Mouse (Mus musculus) embryo, embryonic 9.5 days (tissue): ENCODE measurements around the gene Col9a2.
"Not testable (repeated sequence)": the region's sequence is repeated elsewhere in the genome, so short reads cannot be mapped to it uniquely, and the experiment has no call there.

Experiments used
- DNase-seq: peaks from one replicate; pipeline ENCODE4 v3.0.0-alpha.2; 2017; ENCODE audit errors: extremely low spot score

Gene Col9a2

DNA sequence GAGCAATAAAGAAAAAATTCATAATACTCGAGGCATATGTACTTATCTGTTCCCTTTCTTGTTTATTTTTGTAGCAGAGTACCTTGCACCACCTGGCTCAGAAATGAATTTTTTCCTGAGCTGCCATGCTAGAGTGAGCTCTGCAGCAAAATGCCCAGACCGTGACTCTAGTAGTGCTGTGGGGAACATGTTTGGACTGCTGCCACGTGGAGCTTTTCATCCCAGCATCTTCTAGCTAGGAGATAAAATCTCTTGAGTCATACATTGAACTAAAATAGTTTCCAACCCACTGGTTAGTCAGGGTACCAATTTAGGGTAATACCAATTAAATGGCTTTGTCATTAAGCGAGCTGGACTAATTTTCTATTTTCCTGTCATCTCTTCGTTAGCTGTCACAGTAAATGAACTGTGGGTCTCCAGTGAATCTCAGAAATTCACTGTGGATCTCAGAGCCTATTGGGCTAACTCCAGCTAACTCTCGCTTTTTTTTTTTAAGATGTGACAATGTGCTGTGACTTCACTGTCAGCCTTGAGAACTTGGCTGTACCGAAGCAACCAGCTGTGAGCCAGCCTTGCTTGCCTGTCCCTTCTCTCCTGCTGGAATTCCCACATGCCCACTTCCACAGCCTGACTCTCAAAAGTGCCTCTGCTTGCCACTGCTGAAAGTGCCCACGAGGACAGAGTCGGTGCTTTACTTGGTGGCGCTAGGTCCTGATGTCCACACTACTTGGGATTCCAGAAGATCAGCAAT lies 19.0 kb upstream of the Col9a2 start:
- no peak for DNase-seq

DNA sequence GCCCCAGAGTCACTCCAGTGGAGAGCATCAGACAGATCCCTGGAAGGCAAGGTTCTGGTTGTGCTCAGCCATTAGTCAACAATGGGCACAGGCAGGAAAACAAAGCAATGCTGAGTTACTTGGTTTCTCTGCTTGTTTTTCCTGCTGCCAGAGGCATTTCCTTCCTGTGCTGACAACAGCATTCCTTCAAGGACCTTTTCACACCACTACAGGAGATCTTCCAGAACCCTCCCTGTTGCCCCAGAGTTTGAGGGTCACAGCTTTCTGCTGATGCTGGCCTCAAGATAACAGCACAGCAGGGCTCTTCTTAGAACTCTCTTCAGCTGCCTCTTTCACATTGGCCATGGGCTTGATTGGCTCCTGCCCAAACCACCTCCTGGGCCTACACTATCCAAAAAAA lies 17.3 kb upstream of the Col9a2 start:
- no peak for DNase-seq

DNA sequence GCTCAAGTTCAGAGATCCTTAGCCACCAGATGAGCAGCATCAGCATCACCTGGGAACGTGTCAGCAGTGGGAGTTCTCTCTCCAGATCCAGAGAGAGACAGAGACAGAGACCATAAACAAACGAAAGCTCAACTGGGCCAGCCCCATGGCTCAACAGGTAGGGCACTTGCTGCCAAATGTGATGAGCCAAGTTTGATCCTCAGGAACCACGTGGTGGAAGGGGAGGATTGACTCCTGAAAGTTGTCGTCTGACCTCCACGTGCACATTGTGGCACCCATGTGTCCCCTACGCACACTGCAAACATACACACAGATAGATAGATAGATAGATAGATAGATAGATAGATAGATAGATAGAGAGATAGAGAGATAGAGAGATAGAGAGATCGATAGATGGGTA lies 15.7 kb upstream of the Col9a2 start:
- no peak for DNase-seq

DNA sequence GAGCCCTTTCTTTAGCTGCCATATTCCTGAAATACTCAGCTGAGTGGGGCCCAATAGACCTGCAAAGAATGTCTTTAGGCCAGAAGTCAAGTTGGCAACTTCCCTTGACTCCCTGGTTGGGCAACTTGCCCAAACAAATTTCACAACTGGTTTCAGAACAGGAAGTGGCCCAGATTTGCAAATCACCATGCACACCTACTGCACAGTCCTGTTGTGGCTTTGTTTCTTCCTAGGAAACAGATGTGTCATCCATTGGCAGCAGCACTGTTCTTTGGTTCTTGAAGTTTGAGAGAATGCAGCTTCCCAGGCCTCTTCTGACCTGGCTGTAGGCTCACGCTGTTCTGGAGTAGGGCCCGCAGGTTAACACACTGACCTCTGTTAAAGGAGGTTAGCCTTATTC lies 15.2 kb upstream of the Col9a2 start:
- DNase-seq, result no peak

DNA sequence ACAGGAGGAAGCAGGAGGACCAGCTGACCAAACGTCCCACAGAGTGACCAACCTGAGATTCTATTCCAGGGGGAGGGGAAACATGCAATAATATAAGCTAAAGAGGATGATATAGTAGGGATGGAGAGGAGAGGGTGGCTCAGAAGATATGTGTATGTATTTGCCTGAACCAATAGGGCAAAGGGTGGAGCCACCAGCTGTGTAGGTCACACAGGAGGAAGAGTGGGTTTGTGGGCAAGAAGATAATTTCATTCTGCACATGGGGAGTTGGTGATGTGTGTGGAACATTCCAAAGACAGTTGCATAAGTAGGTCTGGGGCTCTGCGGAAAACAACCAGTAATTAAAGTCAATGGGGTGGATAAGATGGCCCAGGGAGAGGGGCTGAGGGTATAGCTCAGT lies 13.5 kb upstream of the Col9a2 start:
- DNase-seq, result no peak

DNA sequence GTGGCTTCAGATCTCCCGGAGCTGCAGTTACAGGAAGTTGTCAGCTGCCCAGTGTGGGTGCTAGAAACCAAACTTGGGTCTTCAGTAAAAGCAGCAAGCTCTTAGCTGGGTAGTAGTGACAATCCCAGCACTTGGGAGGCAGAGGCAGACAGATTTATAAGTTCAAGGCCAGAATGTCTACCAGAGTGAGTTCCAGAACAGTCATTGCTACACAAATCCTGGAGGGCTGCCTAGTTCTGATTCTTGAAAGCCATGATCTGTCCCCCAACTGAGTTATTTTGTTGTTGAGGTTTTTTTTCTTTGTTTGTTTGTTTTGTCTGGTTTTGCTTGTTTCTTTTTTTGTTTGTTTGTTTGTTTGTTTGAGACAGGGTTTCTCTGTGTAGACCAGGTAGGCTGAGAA lies 11.0 kb upstream of the Col9a2 start:
- DNase-seq, result no peak

DNA sequence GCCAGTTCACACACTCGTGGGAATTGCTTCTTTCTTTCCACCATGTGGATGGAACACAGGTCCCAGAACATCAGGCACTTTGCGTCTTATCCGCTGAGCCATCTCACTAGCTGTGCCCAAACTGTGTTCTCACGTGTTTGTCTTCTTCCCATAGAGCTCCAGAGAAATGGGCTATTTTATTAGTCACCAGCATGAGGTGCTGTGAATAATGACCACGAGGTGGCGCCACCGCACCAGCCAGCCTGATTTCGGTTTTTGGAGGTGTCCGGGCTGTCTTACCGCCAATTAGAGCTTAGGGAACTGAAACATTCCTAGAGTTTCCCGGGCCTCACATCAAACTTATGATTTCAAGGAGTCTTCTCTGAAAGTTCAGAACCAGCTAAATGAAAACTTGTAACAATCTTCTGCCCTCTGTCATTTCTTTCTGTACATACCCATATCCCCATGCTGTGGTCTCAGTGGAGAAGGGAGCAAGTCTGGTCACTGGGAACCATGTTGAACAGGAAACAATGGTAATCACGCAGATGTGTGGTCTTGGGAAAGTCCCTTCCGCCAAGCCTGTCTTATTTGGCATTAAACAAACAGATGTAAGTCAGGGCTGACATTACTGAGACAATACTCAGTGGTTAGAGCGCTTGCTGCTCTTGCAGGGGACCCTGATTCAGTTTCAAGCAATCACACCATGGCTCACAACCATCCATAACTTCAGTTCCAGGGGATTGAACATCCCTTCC lies 10.4 kb upstream of the Col9a2 start:
- peak; percentile 77 for DNase-seq

DNA sequence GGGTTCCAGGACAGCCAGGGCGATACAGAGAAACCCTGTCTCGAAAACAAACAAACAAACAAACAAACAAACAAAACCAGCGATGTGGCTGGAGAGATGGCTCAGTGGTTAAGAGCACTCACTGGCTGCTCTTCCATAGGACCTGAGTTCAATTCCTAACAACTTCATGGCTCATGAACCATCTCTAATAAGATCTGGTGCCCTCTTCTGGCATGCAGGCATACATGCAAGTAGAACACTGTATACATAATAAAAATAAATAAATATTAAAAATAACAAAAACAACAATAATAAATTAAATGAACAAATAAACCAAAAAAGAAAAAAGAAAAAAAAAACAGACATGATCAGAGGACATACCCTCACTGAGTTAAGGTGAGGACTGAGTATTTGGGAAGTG lies 9.6 kb upstream of the Col9a2 start:
- DNase-seq, result no peak

DNA sequence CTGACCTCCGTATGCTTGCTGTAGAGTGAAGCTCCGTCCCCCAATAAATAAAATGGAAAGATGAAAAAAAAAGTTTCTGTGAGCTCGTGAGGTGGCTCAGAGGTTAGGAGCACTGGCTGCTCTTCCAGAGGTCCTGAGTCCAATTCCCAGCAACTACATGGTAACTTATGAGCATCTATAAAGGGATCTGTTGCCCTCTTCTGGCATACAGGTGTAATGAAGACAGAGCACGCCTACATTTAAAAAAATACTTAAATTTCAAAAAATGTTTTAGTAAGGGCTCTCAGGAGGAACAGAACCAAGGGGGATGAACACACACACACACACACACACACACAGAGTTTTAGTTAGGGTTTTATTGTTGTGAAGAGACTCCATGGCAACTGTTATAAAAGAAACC lies 7.7 kb upstream of the Col9a2 start:
- no peak for DNase-seq

DNA sequence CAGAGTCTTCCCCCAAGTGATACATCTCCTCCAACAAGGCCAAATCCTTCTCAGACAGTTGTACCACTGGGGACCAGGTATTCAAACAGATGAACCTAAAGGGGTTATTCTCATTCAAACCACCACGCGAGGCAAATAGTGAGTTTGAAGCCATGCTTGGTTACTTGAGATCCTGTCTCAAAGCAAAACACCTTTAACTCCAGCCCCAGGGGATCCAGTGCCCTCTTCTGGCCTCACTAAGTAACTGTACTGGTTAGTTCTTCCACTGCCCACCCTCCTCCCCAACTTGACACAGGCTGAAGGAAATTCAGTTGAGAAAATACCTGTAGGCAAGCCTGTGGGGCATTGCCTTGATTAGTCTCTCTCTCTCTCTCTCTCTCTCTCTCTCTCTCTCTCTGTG lies 6.2 kb upstream of the Col9a2 start:
- DNase-seq, result no peak

DNA sequence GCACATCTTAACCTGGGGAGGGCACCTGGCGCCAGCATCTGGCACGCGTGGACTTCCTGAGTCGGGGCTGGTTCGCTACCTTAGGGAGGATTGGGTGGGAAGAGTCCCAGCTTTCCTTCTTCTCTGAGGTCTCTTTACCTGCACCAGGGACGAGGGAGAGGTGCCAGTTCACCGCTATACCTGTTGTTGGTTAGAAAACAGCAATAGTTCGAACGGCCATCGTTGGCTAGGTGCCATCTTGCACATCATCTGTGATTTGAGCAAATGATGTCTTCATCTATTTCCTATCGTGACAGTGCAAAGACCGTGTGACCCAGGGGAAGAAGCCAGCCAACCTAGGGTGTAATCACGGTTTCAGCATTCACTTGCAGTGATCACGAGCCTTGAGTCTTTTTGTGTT lies 1.1 kb downstream of the Col9a2 start:
- no peak for DNase-seq

DNA sequence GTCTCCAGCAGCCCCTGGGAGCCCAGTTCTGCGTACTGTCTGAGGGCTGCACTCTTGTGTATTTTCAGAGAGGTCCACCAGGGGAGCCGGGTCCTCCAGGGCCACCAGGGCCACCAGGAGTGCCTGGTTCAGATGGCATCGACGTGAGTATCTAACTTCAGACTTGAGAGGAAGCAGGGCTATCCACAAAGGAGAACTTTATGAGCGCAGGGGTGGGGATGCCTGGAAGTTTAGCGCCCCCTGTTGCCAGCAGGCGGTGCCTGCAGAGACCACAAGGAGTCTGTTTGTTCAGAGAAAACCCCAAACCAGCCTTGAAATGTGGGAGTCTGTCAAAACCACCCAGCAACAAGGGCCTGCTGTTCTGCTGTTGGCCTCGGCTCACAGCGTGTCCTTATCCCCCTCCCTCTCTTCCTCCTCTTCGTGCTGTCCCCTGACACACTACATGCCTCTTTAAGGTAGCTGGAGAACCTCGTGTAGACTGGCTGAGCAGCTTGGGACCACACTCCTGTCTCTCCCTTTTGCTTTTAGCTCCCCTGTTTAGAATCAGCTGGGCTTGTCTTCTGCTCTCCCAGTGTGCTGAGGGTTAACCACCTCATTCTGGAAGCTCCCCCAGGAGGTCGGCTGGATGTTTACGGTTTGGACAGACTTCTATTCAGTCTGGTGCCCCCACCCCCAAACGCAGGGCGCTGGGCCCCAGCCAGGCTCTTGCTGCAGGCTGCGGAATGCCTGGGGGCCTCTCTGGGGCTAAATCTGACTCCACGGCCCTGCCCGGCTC lies 1.9 kb downstream of the Col9a2 start:
- DNase-seq, result peak; percentile 77

DNA sequence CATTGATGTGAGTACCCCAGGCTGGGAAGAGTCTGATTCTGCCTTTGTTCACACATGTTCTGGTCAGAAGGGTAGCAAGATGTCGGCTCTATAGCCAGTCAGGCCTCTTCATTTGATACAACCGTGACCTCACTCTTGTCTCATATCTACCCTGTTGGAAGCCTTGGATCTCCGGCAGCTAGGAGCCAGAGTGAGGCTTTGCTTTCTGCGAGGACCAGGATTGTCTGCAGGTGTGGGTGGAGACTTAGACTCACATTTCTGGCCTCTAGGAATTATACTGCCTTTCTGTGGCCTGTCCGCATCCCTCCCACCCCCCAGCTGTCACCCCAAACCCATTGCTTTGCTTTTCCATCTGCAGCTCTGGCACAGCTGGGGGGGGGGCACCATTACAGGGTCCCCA lies 3.3 kb downstream of the Col9a2 start:
- no peak for DNase-seq

DNA sequence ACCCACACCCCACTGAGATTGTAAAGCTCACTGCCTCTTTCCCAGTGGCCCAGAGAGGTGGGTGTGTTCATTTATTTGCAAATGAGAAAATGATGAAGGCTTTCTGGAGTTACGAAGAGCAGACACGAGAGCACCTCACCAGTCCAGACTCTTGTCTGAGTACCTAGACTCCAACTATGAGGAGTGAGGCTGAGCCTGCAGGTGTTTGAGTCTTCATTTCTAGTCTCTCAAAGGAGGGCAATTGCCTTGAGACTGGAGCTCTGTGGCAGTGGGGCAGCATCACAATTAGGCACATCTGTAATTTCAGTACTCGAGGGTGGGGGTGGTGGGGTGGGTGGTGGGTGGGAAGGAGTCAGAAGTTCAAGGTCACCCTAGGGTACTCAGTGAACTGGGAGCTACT lies 3.8 kb downstream of the Col9a2 start:
- DNase-seq, result no peak

DNA sequence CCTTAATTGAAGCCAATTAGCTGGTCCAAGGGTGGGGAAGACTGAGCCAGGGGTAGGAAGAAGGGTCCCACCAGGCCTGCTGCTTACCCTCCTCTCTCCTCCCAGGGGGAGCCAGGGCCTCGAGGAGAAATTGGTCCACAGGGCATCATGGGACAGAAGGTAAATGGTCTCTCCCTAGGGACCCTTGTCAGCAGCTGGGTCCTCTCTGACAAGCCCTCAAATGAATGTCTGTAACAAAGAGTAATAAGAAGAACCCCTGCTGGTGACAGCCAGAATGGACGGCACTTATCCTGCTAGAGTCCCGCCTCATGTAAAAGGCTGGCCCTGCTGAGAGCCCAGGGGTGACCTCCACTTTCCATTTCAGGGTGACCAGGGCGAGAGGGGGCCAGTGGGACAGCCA lies 12.7 kb downstream of the Col9a2 start:
- DNase-seq, result no peak

DNA sequence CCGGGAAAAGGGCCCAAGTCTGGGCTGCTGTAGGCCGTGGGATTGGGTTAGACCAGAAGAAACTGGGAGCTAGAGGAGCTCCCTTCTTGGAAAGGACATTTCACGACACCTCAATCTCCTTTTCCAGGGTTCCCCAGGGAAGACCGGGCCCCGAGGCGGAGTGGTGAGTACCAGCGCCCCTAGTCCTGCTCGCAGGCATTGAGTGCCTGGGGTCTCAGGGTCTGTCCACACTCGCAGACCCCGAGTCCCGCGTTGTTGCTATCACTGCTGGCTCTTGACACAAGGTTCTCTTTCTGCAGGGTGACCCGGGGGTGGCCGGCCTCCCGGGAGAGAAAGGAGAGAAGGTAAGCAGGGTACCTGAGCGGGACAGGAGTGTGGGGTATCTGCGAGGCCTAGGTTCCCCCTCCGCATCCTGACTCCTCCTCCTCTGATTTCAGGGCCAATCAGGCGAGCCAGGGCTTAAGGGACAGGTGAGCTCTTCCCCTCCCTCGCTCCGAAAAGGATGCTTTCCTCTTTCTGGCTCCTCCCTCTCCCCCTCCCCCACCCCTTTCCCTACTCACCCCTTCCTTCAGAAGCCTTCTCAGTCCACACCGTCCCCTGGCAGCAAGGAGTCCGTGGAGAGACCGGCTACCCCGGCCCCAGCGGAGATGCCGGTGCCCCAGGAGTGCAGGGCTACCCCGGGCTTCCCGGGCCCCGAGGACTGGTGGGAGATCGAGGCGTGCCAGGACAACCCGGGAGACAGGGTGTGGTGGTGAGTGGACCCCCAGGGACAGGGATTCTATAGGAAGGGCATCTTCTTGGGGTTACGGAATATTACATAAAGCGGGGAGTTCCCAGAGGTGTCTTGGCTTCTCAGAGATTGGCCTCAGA lies 13.5 kb downstream of the Col9a2 start:
- peak; percentile 19 for DNase-seq

DNA sequence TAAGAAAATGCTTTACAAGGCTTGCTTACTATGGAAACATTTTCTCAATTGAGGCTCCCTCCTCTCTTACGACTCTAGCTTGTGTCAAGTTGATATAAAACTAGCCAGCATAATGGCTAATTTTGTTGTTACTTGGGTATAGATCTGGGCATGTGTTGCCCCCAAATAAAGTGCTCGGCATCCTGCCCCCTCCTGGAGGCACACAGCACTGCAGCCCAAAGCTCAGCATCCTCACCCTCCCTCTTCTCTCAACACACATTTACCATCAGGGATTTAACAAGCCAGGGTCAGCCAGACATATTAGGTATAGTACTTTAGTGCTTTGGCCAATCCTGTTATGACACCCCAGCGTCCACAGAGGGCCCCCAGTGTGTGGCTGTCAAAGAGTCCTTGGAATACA lies 17.2 kb downstream of the Col9a2 start:
- no peak for DNase-seq

DNA sequence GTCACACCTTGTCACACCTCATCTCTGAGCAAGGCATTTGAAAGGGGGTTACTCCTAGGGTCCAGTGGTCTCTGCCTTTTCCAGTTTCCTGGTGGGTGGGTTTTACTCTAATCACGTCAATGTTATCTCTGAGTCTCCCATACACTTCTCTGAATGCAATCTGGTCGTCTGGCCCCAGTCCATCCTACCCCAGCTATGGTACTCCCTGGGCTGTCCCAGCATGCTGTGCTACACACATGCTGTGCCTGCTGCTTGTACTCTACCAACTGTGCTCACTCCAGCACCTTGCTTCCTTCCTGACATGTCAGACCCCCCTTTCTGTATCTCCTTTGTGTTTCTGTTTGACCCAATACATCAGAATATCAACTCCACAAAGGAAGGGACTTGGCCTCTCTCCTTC lies 17.8 kb downstream of the Col9a2 start:
- no peak for DNase-seq

DNA sequence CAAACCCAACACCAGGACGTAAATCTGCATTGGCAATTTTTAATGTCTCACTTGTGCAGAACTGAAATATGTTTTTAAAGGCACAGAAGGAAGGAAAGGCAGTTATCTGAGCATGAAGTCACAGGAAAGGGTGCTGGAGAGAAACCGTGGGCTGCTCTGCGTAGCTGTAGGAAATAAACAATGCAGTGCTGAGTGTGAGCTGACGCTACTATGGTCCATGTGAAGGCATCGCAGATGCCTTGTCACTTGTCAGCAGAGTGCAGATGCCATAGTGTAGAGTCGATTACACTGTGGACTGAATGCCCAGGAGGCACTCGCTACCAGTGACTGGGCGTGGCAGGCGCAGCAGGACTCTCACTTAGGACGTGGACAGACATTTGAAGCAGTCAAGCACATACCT lies 20.0 kb downstream of the Col9a2 start:
- DNase-seq, result not testable (repeated sequence)

DNA sequence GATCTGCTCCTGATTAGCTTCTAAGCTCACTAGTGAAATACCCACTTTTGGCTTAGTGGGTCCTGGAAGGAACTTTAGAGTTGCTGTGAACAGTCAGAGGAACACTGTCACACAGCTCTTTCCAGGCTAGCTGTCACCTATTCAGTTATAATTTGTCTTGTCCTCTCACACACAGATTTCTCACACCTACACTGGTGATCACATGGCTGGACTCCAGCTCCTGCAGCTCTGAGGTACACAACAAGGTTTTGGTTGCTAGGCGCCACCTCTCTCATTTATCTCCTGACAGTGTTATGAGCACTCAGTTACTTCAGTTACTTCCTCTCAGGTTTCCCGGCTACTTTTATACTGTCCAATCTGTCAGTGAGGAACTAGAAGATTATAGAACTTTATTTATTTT lies 26.2 kb downstream of the Col9a2 start:
- DNase-seq, result no peak

DNA sequence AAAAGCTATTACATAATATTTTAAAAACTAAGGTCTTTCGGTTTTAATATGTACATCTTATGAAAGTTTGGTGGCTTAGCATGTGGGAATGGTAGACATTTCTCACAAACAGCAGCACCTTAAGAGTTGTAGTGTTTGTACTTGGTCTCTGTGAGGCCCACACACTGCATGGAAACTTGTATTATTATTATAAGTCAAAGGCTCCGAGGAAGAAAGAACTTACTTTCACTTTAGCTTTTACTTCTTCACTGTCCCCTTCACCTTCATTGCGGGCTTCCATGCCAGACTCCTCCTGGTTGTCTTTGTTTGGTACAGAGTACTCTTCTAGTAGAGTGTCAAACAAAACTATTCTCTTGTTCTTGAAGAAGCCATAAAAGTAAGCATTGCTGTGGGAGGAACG lies 35.1 kb downstream of the Col9a2 start:
- DNase-seq, result no peak
